Mouse (Mus musculus): ENCODE results near the gene Chrna10. TPM values are rescaled to one million over a fixed set of nuclear protein-coding genes. Genes with fewer than 3 reads are reported as not detected.
A peak's percentile ranks its signal among the peaks of the same experiment; 100 is the strongest.

The Chrna10 gene
- polyA plus RNA-seq, 1 experiment from 2014 or later = not detected

DNA sequence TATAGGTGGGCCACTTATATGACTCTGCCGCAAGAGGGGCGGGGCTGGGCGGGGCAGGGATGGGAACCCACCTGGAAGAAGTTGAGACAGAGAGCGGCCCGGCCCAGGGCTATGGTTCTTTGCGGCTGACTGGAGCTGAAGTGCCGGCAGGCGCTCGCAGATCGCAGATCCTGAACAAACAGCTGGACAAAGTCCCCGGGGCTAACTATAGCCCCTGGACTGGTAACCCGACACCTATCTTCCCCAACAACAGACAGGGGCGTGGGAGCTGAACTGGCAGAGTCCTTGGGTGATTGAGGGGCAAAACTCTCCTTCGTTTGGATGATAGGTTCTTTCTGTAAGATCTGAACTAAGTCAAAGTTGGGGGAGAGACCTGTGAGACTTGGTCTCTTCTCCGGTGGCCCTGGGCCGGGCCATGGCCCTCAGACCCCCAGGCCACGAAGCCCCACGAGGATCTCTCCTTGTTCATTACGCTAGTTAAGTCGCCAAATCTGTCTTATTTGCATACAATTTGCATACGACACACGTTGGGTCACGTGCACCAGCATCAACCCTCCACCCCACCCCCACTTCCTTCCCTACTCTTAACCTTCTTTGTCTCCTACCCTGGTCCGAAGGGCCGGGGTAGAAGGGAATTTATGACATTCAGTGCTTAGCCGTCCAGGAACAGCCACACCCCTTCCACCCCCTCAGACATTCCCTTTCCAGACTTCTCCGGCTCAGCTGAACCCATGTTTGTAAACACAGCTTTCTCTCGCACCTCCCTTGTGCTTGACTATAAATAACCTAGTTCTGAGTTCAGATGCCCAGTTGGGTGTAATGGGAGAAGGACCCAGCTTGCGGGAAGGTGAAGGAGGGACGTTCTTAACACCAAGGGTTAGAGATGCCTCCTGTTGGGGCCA, 16.6 kb downstream of the Chrna10 start:
- H3K4me3 ChIP-seq (replicated peaks; ENCODE audit: low read depth, low read length) = 0 out of 2 replicates have a peak overlapping the region, but pooled peaks have one; percentile 8
- H3K27ac ChIP-seq (replicated peaks; ENCODE audit: low read depth, low read length) = no peak overlapping the region
- DNase-seq (peak; percentile 55), ATAC-seq (ENCODE audit: low FRiP score, low TSS enrichment) (peak; percentile 72)
- H3K9ac ChIP-seq (replicated peaks; ENCODE audit: low read length) = no peak overlapping the region
- H3K27me3 ChIP-seq (ENCODE audit: control insufficient read depth, insufficient read depth, low read length) = no peaks in the 10 kb centered on the region
- H3K4me2 ChIP-seq (ENCODE audit: low read length) = peak overlapping the region; percentile 46
- H3K4me1 ChIP-seq (ENCODE audit: control insufficient read depth, insufficient read depth, low read length) = peaks cover 9% of the 10 kb centered on the region
- H3K36me3 ChIP-seq (ENCODE audit: control insufficient read depth, insufficient read depth, low read length) = no peaks in the 10 kb centered on the region
- WGBS = 5% methylated on average over 30 of the region's 30 CpGs
- no peaks in the 10 kb centered on the region for H3K9me3 ChIP-seq (ENCODE audit: control insufficient read depth, low read length)

DNA sequence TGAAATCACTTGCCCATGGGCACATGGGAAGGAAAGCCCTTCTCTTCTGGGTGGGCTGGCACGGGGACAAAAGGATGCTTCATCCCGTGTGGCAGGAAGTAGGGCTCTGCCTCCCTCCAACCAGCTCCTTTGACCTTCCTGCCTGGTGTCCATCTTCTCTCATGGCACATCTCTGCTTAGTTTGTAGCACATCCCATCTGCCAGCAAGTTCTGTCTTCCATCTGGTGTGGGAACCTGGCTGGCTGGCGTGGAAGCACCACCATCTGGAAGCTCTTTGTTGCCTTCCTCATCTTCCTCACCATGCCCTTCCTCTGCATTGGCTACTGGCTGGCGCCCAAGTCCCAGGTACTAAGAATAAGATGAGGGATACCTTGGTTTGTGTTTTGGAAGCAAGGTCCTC, 29.3 kb downstream of the Chrna10 start:
- H3K9ac ChIP-seq (replicated peaks; ENCODE audit: low read length) = no peak overlapping the region
- H3K4me1 ChIP-seq (ENCODE audit: control insufficient read depth, insufficient read depth, low read length) = no peaks in the 10 kb centered on the region
- H3K4me2 ChIP-seq (ENCODE audit: low read length) = no peak overlapping the region
- no peaks in the 10 kb centered on the region for H3K9me3 ChIP-seq (ENCODE audit: control insufficient read depth, low read length)
- no peak overlapping the region for H3K4me3 ChIP-seq (replicated peaks; ENCODE audit: low read depth, low read length)
- no peak overlapping the region for H3K27ac ChIP-seq (replicated peaks; ENCODE audit: low read depth, low read length)
- no peaks in the 10 kb centered on the region for H3K27me3 ChIP-seq (ENCODE audit: control insufficient read depth, insufficient read depth, low read length)
- ATAC-seq (ENCODE audit: low FRiP score, low TSS enrichment) = no peak
- H3K36me3 ChIP-seq (ENCODE audit: control insufficient read depth, insufficient read depth, low read length) = peaks cover 32% of the 10 kb centered on the region
- DNase-seq = no peak
- WGBS = 93% methylated on average over 4 of the region's 4 CpGs

- WGBS = 95% methylated on average over 26 of the region's 26 CpGs
- H3K27me3 ChIP-seq (ENCODE audit: control insufficient read depth, insufficient read depth, low read length) = no peaks in the 10 kb centered on the region
- peaks cover 60% of the 10 kb centered on the region for H3K36me3 ChIP-seq (ENCODE audit: control insufficient read depth, insufficient read depth, low read length)
- DNase-seq (no peak), ATAC-seq (ENCODE audit: low FRiP score, low TSS enrichment) (no peak)
- no peak overlapping the region for H3K9ac ChIP-seq (replicated peaks; ENCODE audit: low read length)
- no peak overlapping the region for H3K4me3 ChIP-seq (replicated peaks; ENCODE audit: low read depth, low read length)
- H3K4me2 ChIP-seq (ENCODE audit: low read length) = no peak overlapping the region
- no peaks in the 10 kb centered on the region for H3K4me1 ChIP-seq (ENCODE audit: control insufficient read depth, insufficient read depth, low read length)
- H3K9me3 ChIP-seq (ENCODE audit: control insufficient read depth, low read length) = no peaks in the 10 kb centered on the region
- no peak overlapping the region for H3K27ac ChIP-seq (replicated peaks; ENCODE audit: low read depth, low read length)
These were observed 32.5 kb downstream of the Chrna10 start for GRCm38 (mm10) chr7:102084041-102084696.

GRCm38 (mm10) chr7:102082816-102083215, 33.8 kb downstream of the Chrna10 start, which contains the start of gene Trpc2:
Gene Trpc2, plus strand, starts transcription at chr7:102083116.
- Histone ChIP-seq H3K9ac (replicated peaks; ENCODE audit: low read length) (no peak within 1 kb of the TSS), H3K9me3 (ENCODE audit: control insufficient read depth, low read length) (no peaks in the 10 kb centered on the region), H3K36me3 (ENCODE audit: control insufficient read depth, insufficient read depth, low read length) (peaks cover 64% of the 10 kb centered on the region), H3K4me3 (replicated peaks; ENCODE audit: low read depth, low read length) (no peak within 1 kb of the TSS), H3K27me3 (ENCODE audit: control insufficient read depth, insufficient read depth, low read length) (no peaks in the 10 kb centered on the region), H3K4me1 (ENCODE audit: control insufficient read depth, insufficient read depth, low read length) (no peaks in the 10 kb centered on the region), H3K4me2 (ENCODE audit: low read length) (no peak within 1 kb of the TSS), H3K27ac (replicated peaks; ENCODE audit: low read depth, low read length) (no peak within 1 kb of the TSS)
- DNase-seq (no peak), ATAC-seq (ENCODE audit: low FRiP score, low TSS enrichment) (no peak)
- 83% methylated on average over 5 of the region's 5 CpGs for WGBS

- 96% methylated on average over 5 of the region's 5 CpGs for WGBS
- Histone ChIP-seq H3K4me2 (ENCODE audit: low read length) (no peak overlapping the region), H3K9ac (replicated peaks; ENCODE audit: low read length) (no peak overlapping the region), H3K4me1 (ENCODE audit: control insufficient read depth, insufficient read depth, low read length) (no peaks in the 10 kb centered on the region), H3K36me3 (ENCODE audit: control insufficient read depth, insufficient read depth, low read length) (peaks cover 71% of the 10 kb centered on the region), H3K4me3 (replicated peaks; ENCODE audit: low read depth, low read length) (no peak overlapping the region), H3K27ac (replicated peaks; ENCODE audit: low read depth, low read length) (no peak overlapping the region), H3K9me3 (ENCODE audit: control insufficient read depth, low read length) (no peaks in the 10 kb centered on the region), H3K27me3 (ENCODE audit: control insufficient read depth, insufficient read depth, low read length) (no peaks in the 10 kb centered on the region)
- DNase-seq (no peak), ATAC-seq (ENCODE audit: low FRiP score, low TSS enrichment) (no peak)
These were observed 34.8 kb downstream of the Chrna10 start for GRCm38 (mm10) chr7:102081784-102082183.

DNA sequence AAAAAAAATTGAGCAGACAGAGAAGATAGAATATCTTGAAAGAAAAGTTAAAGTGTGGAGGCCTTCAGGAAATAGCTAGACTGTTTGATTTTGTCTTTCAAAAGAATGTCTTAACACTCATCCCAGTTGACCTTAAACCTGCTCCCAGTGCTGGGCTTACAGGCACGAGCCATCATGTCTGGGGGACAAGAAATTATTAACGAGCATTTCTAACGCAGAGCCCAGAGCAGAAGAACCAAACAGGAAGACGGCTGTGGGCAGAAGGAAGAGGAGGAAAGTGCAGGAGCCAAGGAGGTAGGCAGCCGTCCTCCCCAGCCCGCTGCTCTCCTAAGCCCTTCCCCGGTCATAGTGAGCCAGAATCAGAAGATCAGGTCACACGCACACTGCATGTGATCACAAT, 36.3 kb downstream of the Chrna10 start:
- no peak overlapping the region for H3K9ac ChIP-seq (replicated peaks; ENCODE audit: low read length)
- no peak for ATAC-seq (ENCODE audit: low FRiP score, low TSS enrichment)
- H3K27me3 ChIP-seq (ENCODE audit: control insufficient read depth, insufficient read depth, low read length) = no peaks in the 10 kb centered on the region
- no peak overlapping the region for H3K4me2 ChIP-seq (ENCODE audit: low read length)
- H3K36me3 ChIP-seq (ENCODE audit: control insufficient read depth, insufficient read depth, low read length) = peaks cover 75% of the 10 kb centered on the region
- WGBS = 93% methylated on average over 8 of the region's 8 CpGs
- H3K4me3 ChIP-seq (replicated peaks; ENCODE audit: low read depth, low read length) = no peak overlapping the region
- no peaks in the 10 kb centered on the region for H3K9me3 ChIP-seq (ENCODE audit: control insufficient read depth, low read length)
- no peak overlapping the region for H3K27ac ChIP-seq (replicated peaks; ENCODE audit: low read depth, low read length)
- DNase-seq = no peak
- H3K4me1 ChIP-seq (ENCODE audit: control insufficient read depth, insufficient read depth, low read length) = no peaks in the 10 kb centered on the region

- no peak for ATAC-seq (ENCODE audit: low FRiP score, low TSS enrichment)
- Histone ChIP-seq H3K9me3 (ENCODE audit: control insufficient read depth, low read length) (no peaks in the 10 kb centered on the region), H3K36me3 (ENCODE audit: control insufficient read depth, insufficient read depth, low read length) (peaks cover 75% of the 10 kb centered on the region), H3K4me3 (replicated peaks; ENCODE audit: low read depth, low read length) (no peak overlapping the region), H3K27ac (replicated peaks; ENCODE audit: low read depth, low read length) (no peak overlapping the region), H3K4me2 (ENCODE audit: low read length) (no peak overlapping the region), H3K4me1 (ENCODE audit: control insufficient read depth, insufficient read depth, low read length) (no peaks in the 10 kb centered on the region), H3K27me3 (ENCODE audit: control insufficient read depth, insufficient read depth, low read length) (no peaks in the 10 kb centered on the region), H3K9ac (replicated peaks; ENCODE audit: low read length) (no peak overlapping the region)
- WGBS = 78% methylated on average over 7 of the region's 7 CpGs
- DNase-seq = peak; percentile 61
These were observed 38.1 kb downstream of the Chrna10 start for GRCm38 (mm10) chr7:102078517-102078916.

GRCm38 (mm10) chr7:102076714-102077296, 39.8 kb downstream of the Chrna10 start:
- Histone ChIP-seq H3K27ac (replicated peaks; ENCODE audit: low read depth, low read length) (no peak overlapping the region), H3K4me1 (ENCODE audit: control insufficient read depth, insufficient read depth, low read length) (no peaks in the 10 kb centered on the region), H3K9me3 (ENCODE audit: control insufficient read depth, low read length) (no peaks in the 10 kb centered on the region), H3K9ac (replicated peaks; ENCODE audit: low read length) (no peak overlapping the region), H3K36me3 (ENCODE audit: control insufficient read depth, insufficient read depth, low read length) (peaks cover 74% of the 10 kb centered on the region), H3K4me3 (replicated peaks; ENCODE audit: low read depth, low read length) (no peak overlapping the region), H3K27me3 (ENCODE audit: control insufficient read depth, insufficient read depth, low read length) (no peaks in the 10 kb centered on the region), H3K4me2 (ENCODE audit: low read length) (no peak overlapping the region)
- ATAC-seq (ENCODE audit: low FRiP score, low TSS enrichment) (no peak), DNase-seq (peak; percentile 46)
- WGBS = 84% methylated on average over 7 of the region's 7 CpGs
